Mouse (Mus musculus) kidney, embryonic 16.5 days (tissue): ENCODE data around the gene Gabrr2. TPM values are rescaled to one million over a fixed set of nuclear protein-coding genes. Genes with fewer than 3 reads are reported as not detected.

Experiments
- ATAC-seq: fragments of 200-750 bp; cut with Nextera tagmentation; 2 replicates; pipeline ENCODE4 v1.8.0; 2017; ENCODE audit warnings: moderate TSS enrichment; ENCODE audit not compliant: low FRiP score, low TSS enrichment
- H3K27ac ChIP-seq: fragments of 300-500 bp; sonication (generic); 2 replicates; pipeline ENCODE4 v1.5.1; 2014; ENCODE audit warnings: low read length
- H3K27me3 ChIP-seq: fragments of 300-500 bp; sonication (generic); 2 replicates; pipeline ENCODE4 v1.6.1; 2014; ENCODE audit warnings: low read length, control low read depth, mixed read lengths; ENCODE audit not compliant: insufficient read depth
- H3K36me3 ChIP-seq: fragments of 300-500 bp; sonication (generic); 2 replicates; pipeline ENCODE4 v1.6.1; 2014; ENCODE audit warnings: low read length, control low read depth, mixed read lengths; ENCODE audit not compliant: insufficient read depth
- H3K4me1 ChIP-seq: fragments of 300-500 bp; sonication (generic); 2 replicates; pipeline ENCODE4 v1.6.1; 2014; ENCODE audit warnings: low read length, control low read depth, mixed read lengths; ENCODE audit not compliant: insufficient read depth
- H3K4me2 ChIP-seq: fragments of 300-500 bp; sonication (generic); replicated peaks from 2 replicates; pipeline ENCODE4 v1.6.1; 2014; ENCODE audit warnings: low read depth, low read length
- H3K4me3 ChIP-seq: fragments of 300-500 bp; sonication (generic); 2 replicates; pipeline ENCODE4 v1.5.1; 2014; ENCODE audit warnings: mild to moderate bottlenecking, low read length
- H3K9ac ChIP-seq: fragments of 300-500 bp; sonication (generic); replicated peaks from 2 replicates; pipeline ENCODE4 v1.6.1; 2014; ENCODE audit warnings: low read length
- H3K9me3 ChIP-seq: fragments of 300-500 bp; sonication (generic); 2 replicates; pipeline ENCODE4 v1.6.1; 2016; ENCODE audit warnings: low read length, control low read depth
- WGBS: fragments of 180-500 bp; shearing (Covaris S2); extraction: QIAGEN DNeasy Blood & Tissue Kit; methylation state at CpG from one replicate; pipeline ENCODE4 v1.1.7; 2014; 5-methylcytosine and 5-hydroxymethylcytosine counted together
- polyA plus RNA-seq: library from polyadenylated mRNA; unstranded; fragments of >200 nt; fragmentation: Nextera tagmentation; extraction: Ambion mirVana; gene quantifications from 2 replicates; pipeline ENCODE4 v1.2.1, GENCODE M21; 2015

Gene Gabrr2
- polyA plus RNA-seq, 1 experiment from 2014 or later, result 0.29 TPM

- Histone ChIP-seq H3K4me3 (no peak overlapping the region), H3K27me3 (no peaks in the 10 kb centered on the region), H3K36me3 (no peaks in the 10 kb centered on the region), H3K27ac (no peak overlapping the region), H3K9me3 (no peaks in the 10 kb centered on the region), H3K4me1 (no peaks in the 10 kb centered on the region), H3K9ac (no peak overlapping the region), H3K4me2 (no peak overlapping the region)
- 93% methylated on average over 6 of the region's 6 CpGs for WGBS
- ATAC-seq, result no peak
Measured at GRCm38 (mm10) chr4:33067826-33068225, 5.0 kb downstream of the Gabrr2 start.

GRCm38 (mm10) chr4:33068894-33069293 lies 6.1 kb downstream of the Gabrr2 start:
- H3K4me3 ChIP-seq, result no peak overlapping the region
- H3K27me3 ChIP-seq, result no peaks in the 10 kb centered on the region
- no peak overlapping the region for H3K9ac ChIP-seq
- H3K27ac ChIP-seq, result no peak overlapping the region
- no peaks in the 10 kb centered on the region for H3K36me3 ChIP-seq
- H3K4me1 ChIP-seq, result no peaks in the 10 kb centered on the region
- no peaks in the 10 kb centered on the region for H3K9me3 ChIP-seq
- no peak overlapping the region for H3K4me2 ChIP-seq
- ATAC-seq, result no peak
- 43% methylated on average over 6 of the region's 6 CpGs for WGBS

GRCm38 (mm10) chr4:33070326-33070725 lies 7.5 kb downstream of the Gabrr2 start:
- 91% methylated on average over 6 of the region's 6 CpGs for WGBS
- H3K9ac ChIP-seq, result no peak overlapping the region
- no peak overlapping the region for H3K27ac ChIP-seq
- no peaks in the 10 kb centered on the region for H3K27me3 ChIP-seq
- ATAC-seq, result no peak
- H3K36me3 ChIP-seq, result no peaks in the 10 kb centered on the region
- H3K4me2 ChIP-seq, result no peak overlapping the region
- H3K4me3 ChIP-seq, result no peak overlapping the region
- H3K9me3 ChIP-seq, result no peaks in the 10 kb centered on the region
- H3K4me1 ChIP-seq, result no peaks in the 10 kb centered on the region

GRCm38 (mm10) chr4:33071337-33071736 lies 8.5 kb downstream of the Gabrr2 start:
- Histone ChIP-seq H3K36me3 (no peaks in the 10 kb centered on the region), H3K27me3 (no peaks in the 10 kb centered on the region), H3K4me3 (no peak overlapping the region), H3K4me1 (no peaks in the 10 kb centered on the region), H3K9me3 (no peaks in the 10 kb centered on the region), H3K9ac (no peak overlapping the region), H3K4me2 (no peak overlapping the region), H3K27ac (no peak overlapping the region)
- ATAC-seq, result no peak
- WGBS, result 86% methylated on average over 6 of the region's 6 CpGs

- Histone ChIP-seq H3K27me3 (no peaks in the 10 kb centered on the region), H3K9me3 (no peaks in the 10 kb centered on the region), H3K27ac (no peak overlapping the region), H3K4me2 (no peak overlapping the region), H3K9ac (no peak overlapping the region), H3K4me3 (no peak overlapping the region), H3K4me1 (0 out of 2 replicates have a peak, but pooled peaks cover 5% of the 10 kb centered on the region), H3K36me3 (no peaks in the 10 kb centered on the region)
- 50% methylated on average over 11 of the region's 11 CpGs for WGBS
- no peak for ATAC-seq
Measured at GRCm38 (mm10) chr4:33072526-33073161, 9.8 kb downstream of the Gabrr2 start.

GRCm38 (mm10) chr4:33074406-33074805 lies 11.6 kb downstream of the Gabrr2 start:
- Histone ChIP-seq H3K36me3 (no peaks in the 10 kb centered on the region), H3K9ac (no peak overlapping the region), H3K4me2 (no peak overlapping the region), H3K4me3 (no peak overlapping the region), H3K27ac (no peak overlapping the region), H3K27me3 (no peaks in the 10 kb centered on the region), H3K9me3 (no peaks in the 10 kb centered on the region), H3K4me1 (0 out of 2 replicates have a peak, but pooled peaks cover 5% of the 10 kb centered on the region)
- WGBS, result 79% methylated on average over 4 of the region's 4 CpGs
- ATAC-seq, result no peak

- no peak overlapping the region for H3K27ac ChIP-seq
- H3K9ac ChIP-seq, result no peak overlapping the region
- 0 out of 2 replicates have a peak, but pooled peaks cover 5% of the 10 kb centered on the region for H3K4me1 ChIP-seq
- 73% methylated on average over 5 of the region's 5 CpGs for WGBS
- no peaks in the 10 kb centered on the region; the same call in 1 of the 2 replicates for H3K9me3 ChIP-seq
- H3K4me2 ChIP-seq, result no peak overlapping the region
- no peaks in the 10 kb centered on the region for H3K27me3 ChIP-seq
- H3K36me3 ChIP-seq, result no peaks in the 10 kb centered on the region
- ATAC-seq, result no peak
- H3K4me3 ChIP-seq, result no peak overlapping the region
Measured at GRCm38 (mm10) chr4:33074851-33075250, 12.1 kb downstream of the Gabrr2 start.

GRCm38 (mm10) chr4:33075776-33076524 lies 13.2 kb downstream of the Gabrr2 start:
- Histone ChIP-seq H3K9me3 (no peaks in the 10 kb centered on the region; the same call in 1 of the 2 replicates), H3K9ac (no peak overlapping the region), H3K27me3 (no peaks in the 10 kb centered on the region), H3K4me1 (0 out of 2 replicates have a peak, but pooled peaks cover 5% of the 10 kb centered on the region), H3K36me3 (no peaks in the 10 kb centered on the region), H3K4me2 (no peak overlapping the region), H3K27ac (no peak overlapping the region), H3K4me3 (no peak overlapping the region)
- 88% methylated on average over 5 of the region's 5 CpGs for WGBS
- no peak for ATAC-seq

- Histone ChIP-seq H3K27ac (no peak overlapping the region), H3K4me3 (no peak overlapping the region), H3K9ac (no peak overlapping the region), H3K9me3 (no peaks in the 10 kb centered on the region; the same call in 1 of the 2 replicates), H3K27me3 (no peaks in the 10 kb centered on the region), H3K4me1 (0 out of 2 replicates have a peak, but pooled peaks cover 5% of the 10 kb centered on the region), H3K4me2 (no peak overlapping the region), H3K36me3 (no peaks in the 10 kb centered on the region)
- WGBS, result 70% methylated on average over 11 of the region's 11 CpGs
- ATAC-seq, result peak; percentile 25
Measured at GRCm38 (mm10) chr4:33077161-33077560, 14.4 kb downstream of the Gabrr2 start.

- Histone ChIP-seq H3K4me1 (0 out of 2 replicates have a peak, but pooled peaks cover 5% of the 10 kb centered on the region), H3K9ac (no peak overlapping the region), H3K36me3 (no peaks in the 10 kb centered on the region), H3K27me3 (no peaks in the 10 kb centered on the region), H3K27ac (no peak overlapping the region), H3K4me2 (no peak overlapping the region), H3K4me3 (no peak overlapping the region), H3K9me3 (no peaks in the 10 kb centered on the region; the same call in 1 of the 2 replicates)
- 24% methylated on average over 8 of the region's 8 CpGs for WGBS
- ATAC-seq, result peak; percentile 39; the same call in 1 of the 2 replicates
Measured at GRCm38 (mm10) chr4:33077724-33078123, 14.9 kb downstream of the Gabrr2 start.
